Mouse (Mus musculus) ES-E14 (cell line): ENCODE results near the gene Clic4. TPM values are rescaled to one million over a fixed set of nuclear protein-coding genes. Genes with fewer than 3 reads are reported as not detected.

Source experiments
- DNase-seq: peaks from one replicate; pipeline ENCODE4 v3.0.0-alpha.2; 2013; ENCODE audit warnings: low read depth, low spot score
- H3K27ac ChIP-seq: 2 replicates; pipeline ENCODE4 v1.5.1; 2012; ENCODE audit warnings: low read depth, mild to moderate bottlenecking, low read length, moderate library complexity, mixed read lengths; ENCODE audit not compliant: poor library complexity, insufficient read depth, severe bottlenecking
- H3K36me3 ChIP-seq: 2 replicates; pipeline ENCODE4 v1.6.1; 2012; ENCODE audit warnings: mild to moderate bottlenecking, low read length, moderate library complexity, mixed read lengths; ENCODE audit not compliant: control insufficient read depth, poor library complexity, insufficient read depth, severe bottlenecking
- H3K4me1 ChIP-seq, 2 experiments: fragments of 150-350 bp in 1 of 2; sonication (generic) in 1 of 2; 2 replicates each; pipeline ENCODE4 v1.6.1; 2012; ENCODE audit warnings: low read length in 2 of 2, mild to moderate bottlenecking in 1 of 2, mixed read lengths in 1 of 2; ENCODE audit not compliant: control insufficient read depth in 2 of 2, insufficient read depth in 2 of 2, poor library complexity in 1 of 2
- H3K4me3 ChIP-seq, 2 experiments: fragments of 150-350 bp in 1 of 2; sonication (generic) in 1 of 2; 2 replicates each; pipeline ENCODE4 v1.5.1; 2012; ENCODE audit warnings: low read length in 2 of 2, low read depth in 1 of 2, mild to moderate bottlenecking in 1 of 2, mixed read lengths in 1 of 2; ENCODE audit not compliant: insufficient read depth in 1 of 2, poor library complexity in 1 of 2, severe bottlenecking in 1 of 2
- H3K9ac ChIP-seq: 2 replicates; pipeline ENCODE4 v1.6.1; 2012; ENCODE audit warnings: low read depth, mild to moderate bottlenecking, low read length, mixed read lengths; ENCODE audit not compliant: poor library complexity, insufficient read depth, severe bottlenecking
- H3K9me3 ChIP-seq: fragments of 150-350 bp; sonication (generic); 2 replicates; pipeline ENCODE4 v1.6.1; 2012; ENCODE audit warnings: low read depth, mild to moderate bottlenecking, low read length; ENCODE audit not compliant: control insufficient read depth, insufficient read depth
- CHD2 ChIP-seq: IDR thresholded peaks from 2 replicates; pipeline ENCODE4 v1.6.1; 2014; ENCODE audit warnings: mild to moderate bottlenecking, low read depth, low read length, inconsistent platforms
- HCFC1 ChIP-seq: IDR thresholded peaks from 2 replicates; pipeline ENCODE4 v1.6.1; 2012; ENCODE audit warnings: low read length, inconsistent platforms, borderline replicate concordance; ENCODE audit not compliant: insufficient read depth
- MAFK ChIP-seq: IDR thresholded peaks from 2 replicates; pipeline ENCODE4 v1.6.1; 2014; ENCODE audit warnings: mild to moderate bottlenecking, low read depth, low read length, inconsistent platforms; ENCODE audit not compliant: insufficient read depth
- ZC3H11A ChIP-seq: IDR thresholded peaks from 2 replicates; pipeline ENCODE4 v1.6.1; 2012; ENCODE audit warnings: low read depth, mild to moderate bottlenecking, inconsistent platforms, low read length, borderline replicate concordance
- ZNF384 ChIP-seq: IDR thresholded peaks from 2 replicates; pipeline ENCODE4 v1.6.1; 2012; ENCODE audit warnings: low read depth, low read length, inconsistent platforms
- in situ Hi-C, 2 experiments: fragments of 600-800 bp; cut with MboI; formaldehyde crosslinking; loops; one replicate each; pipeline ENCODE4 v1.15.1; 2025; ENCODE audit warnings: low sequenced_read_pairs in 2 of 2, inconsistent platforms in 1 of 2; ENCODE audit not compliant: unreplicated experiment in 2 of 2
- total RNA-seq: library from RNA; depleted of rRNA; stranded (reverse); fragments of 300-350 nt; gene quantifications from 2 replicates; pipeline ENCODE4 v1.2.3, GENCODE M21; 2012

Gene Clic4
- total RNA-seq, 1 experiment = 69.3 TPM

DNA sequence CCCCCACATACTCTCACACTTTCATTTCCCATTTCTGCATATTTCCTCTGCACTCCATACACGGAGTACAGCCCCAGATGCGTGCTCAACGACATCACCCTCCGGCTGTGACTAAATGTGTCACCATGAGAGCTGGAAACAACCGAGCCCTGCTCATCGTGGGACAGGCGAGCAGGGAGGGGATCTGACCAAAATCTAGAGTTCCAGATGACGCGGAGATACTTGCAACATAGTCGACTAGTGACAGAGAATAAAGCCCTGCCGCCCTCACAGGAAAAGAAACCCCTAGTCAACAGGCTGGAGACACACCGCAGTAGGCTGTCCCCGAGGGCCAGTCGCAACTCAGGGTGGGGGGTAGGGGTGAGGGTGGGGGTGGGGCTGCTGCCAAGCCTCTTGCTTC lies 69.3 kb downstream of the Clic4 start:
- H3K4me3 ChIP-seq = no peak overlapping the region
- H3K27ac ChIP-seq = no peak overlapping the region
- H3K4me1 ChIP-seq = peaks cover 0 to 6% of the 10 kb centered on the region in 2 experiments; a peak in 2 of 4 replicates
- TF ChIP-seq MAFK = no peak
- no peak for TF ChIP-seq ZNF384
- no peak for TF ChIP-seq CHD2
- no peak for TF ChIP-seq ZC3H11A
- TF ChIP-seq HCFC1 = no peak
- in situ Hi-C loops = no loop called here
- no peaks in the 10 kb centered on the region for H3K9me3 ChIP-seq
- DNase-seq = no peak
- H3K9ac ChIP-seq = no peak overlapping the region
- no peaks in the 10 kb centered on the region for H3K36me3 ChIP-seq

GRCm38 (mm10) chr4:135201771-135202170 lies 70.8 kb downstream of the Clic4 start:
- no peak overlapping the region for H3K9ac ChIP-seq
- no peak overlapping the region for H3K4me3 ChIP-seq
- H3K36me3 ChIP-seq = no peaks in the 10 kb centered on the region
- TF ChIP-seq ZC3H11A (no peak), ZNF384 (no peak), MAFK (no peak), CHD2 (no peak), HCFC1 (no peak)
- no peak overlapping the region for H3K27ac ChIP-seq
- in situ Hi-C loops = no loop called here
- no peaks in the 10 kb centered on the region for H3K9me3 ChIP-seq
- no peak for DNase-seq
- peaks cover 0 to 6% of the 10 kb centered on the region in 2 experiments; a peak in 2 of 4 replicates for H3K4me1 ChIP-seq

DNA sequence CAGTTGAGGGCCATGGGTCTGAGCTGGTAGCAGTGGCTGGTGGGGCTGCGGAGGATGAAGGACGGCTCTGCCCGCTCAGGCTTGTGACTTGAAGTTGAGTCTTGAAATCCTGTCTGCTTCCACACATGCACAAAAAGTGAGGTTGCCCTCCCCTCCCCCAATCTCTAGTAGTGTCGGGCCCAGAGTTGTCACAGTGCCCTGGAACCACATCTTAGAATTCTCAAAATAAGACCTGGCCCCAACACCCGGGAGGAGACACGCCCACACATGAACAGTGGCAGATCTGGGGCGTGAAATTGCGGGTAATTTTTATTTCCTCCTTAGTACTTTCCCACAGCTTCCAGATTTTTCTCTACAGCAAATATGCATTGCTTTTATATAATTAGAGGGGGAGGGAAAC lies 74.8 kb downstream of the Clic4 start:
- TF ChIP-seq ZC3H11A (no peak), HCFC1 (no peak), MAFK (no peak), CHD2 (no peak), ZNF384 (no peak)
- in situ Hi-C loops = no loop called here
- no peak overlapping the region for H3K9ac ChIP-seq
- H3K9me3 ChIP-seq = no peaks in the 10 kb centered on the region
- no peak overlapping the region for H3K4me3 ChIP-seq
- H3K27ac ChIP-seq = no peak overlapping the region
- H3K4me1 ChIP-seq = peaks cover 0 to 2% of the 10 kb centered on the region in 2 experiments; a peak in 1 of 4 replicates
- no peak for DNase-seq
- no peaks in the 10 kb centered on the region for H3K36me3 ChIP-seq

DNA sequence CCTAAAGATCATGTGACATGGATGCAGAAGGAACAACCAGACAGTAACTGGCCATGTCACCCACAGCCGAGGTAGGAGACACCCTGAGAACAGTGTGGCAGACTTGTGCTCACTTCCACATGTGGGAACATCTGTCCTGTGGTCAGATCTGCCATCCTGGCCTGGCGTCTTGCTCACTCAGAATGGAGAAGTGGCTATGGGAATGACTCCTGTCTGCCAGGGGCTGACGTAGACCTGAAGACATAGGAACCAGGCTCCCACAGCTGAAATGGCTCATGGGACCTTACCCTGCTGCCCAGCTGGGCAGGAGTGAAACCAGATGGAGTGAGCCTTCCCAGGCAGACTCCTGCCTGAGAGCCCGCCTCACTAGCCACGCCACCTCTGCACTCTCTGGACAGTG lies 79.8 kb downstream of the Clic4 start:
- Histone ChIP-seq H3K9ac (no peak overlapping the region), H3K9me3 (no peaks in the 10 kb centered on the region), H3K27ac (no peak overlapping the region), H3K4me3 (no peak overlapping the region), H3K4me1 (no peaks in the 10 kb centered on the region), H3K36me3 (no peaks in the 10 kb centered on the region)
- in situ Hi-C loops = no loop called here
- TF ChIP-seq ZC3H11A (no peak), HCFC1 (no peak), MAFK (no peak), ZNF384 (no peak), CHD2 (no peak)
- DNase-seq = no peak

DNA sequence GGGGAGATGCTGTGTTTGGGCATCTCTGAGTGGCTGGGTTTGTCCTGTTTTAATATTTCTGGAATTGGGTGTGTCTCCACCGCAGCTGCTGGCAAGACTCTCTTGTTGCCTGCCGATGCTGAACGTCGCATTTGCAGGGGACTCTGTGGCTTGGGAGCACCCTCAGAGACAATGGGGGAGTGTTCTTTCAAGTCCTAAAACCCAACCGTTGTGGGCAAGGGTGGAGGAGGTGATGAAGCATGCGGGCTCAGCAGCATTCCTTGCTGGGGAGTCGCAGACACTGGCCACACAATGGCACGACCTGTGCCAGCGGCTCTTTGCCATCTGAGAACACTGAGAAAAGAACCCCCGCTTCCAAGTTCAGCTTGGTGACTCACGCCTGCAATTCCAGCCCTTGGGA lies 81.0 kb downstream of the Clic4 start:
- TF ChIP-seq ZNF384 (no peak), CHD2 (no peak)
- H3K27ac ChIP-seq = no peak overlapping the region
- H3K9me3 ChIP-seq = no peaks in the 10 kb centered on the region
- H3K9ac ChIP-seq = no peak overlapping the region
- no peak overlapping the region for H3K4me3 ChIP-seq
- in situ Hi-C loops = no loop called here
- no peaks in the 10 kb centered on the region for H3K36me3 ChIP-seq
- no peaks in the 10 kb centered on the region for H3K4me1 ChIP-seq
- DNase-seq = no peak
